Mouse (Mus musculus) forebrain, embryonic 12.5 days (tissue): Measurements from ENCODE around the gene Rnf217. TPM values are rescaled to one million over a fixed set of nuclear protein-coding genes. Genes with fewer than 3 reads are reported as not detected.

Experiments used
- ATAC-seq: fragments of 200-750 bp; cut with Nextera tagmentation; 2 replicates; pipeline ENCODE4 v1.8.0; 2017; ENCODE audit warnings: moderate TSS enrichment; ENCODE audit not compliant: low FRiP score
- H3K27ac ChIP-seq: fragments of 300-500 bp; sonication (generic); 2 replicates; pipeline ENCODE4 v1.5.1; 2016; ENCODE audit warnings: mild to moderate bottlenecking
- H3K27me3 ChIP-seq: fragments of 300-500 bp; sonication (generic); 2 replicates; pipeline ENCODE4 v1.6.1; 2016; ENCODE audit warnings: mild to moderate bottlenecking
- H3K36me3 ChIP-seq: fragments of 300-500 bp; sonication (generic); replicated peaks from 2 replicates; pipeline ENCODE4 v1.6.1; 2016; ENCODE audit warnings: mild to moderate bottlenecking
- H3K4me1 ChIP-seq: fragments of 300-500 bp; sonication (generic); 2 replicates; pipeline ENCODE4 v1.6.1; 2016
- H3K4me2 ChIP-seq: fragments of 300-500 bp; sonication (generic); 2 replicates; pipeline ENCODE4 v1.6.1; 2016; ENCODE audit warnings: mild to moderate bottlenecking, moderate library complexity
- H3K4me3 ChIP-seq: fragments of 300-500 bp; sonication (generic); replicated peaks from 2 replicates; pipeline ENCODE4 v1.5.1; 2016; ENCODE audit warnings: mild to moderate bottlenecking
- H3K9ac ChIP-seq: fragments of 300-500 bp; sonication (generic); 2 replicates; pipeline ENCODE4 v1.6.1; 2016; ENCODE audit warnings: mild to moderate bottlenecking
- H3K9me3 ChIP-seq: fragments of 300-500 bp; sonication (generic); 2 replicates; pipeline ENCODE4 v1.6.1; 2016
- WGBS: fragments of 180-500 bp; shearing (Covaris S2); methylation state at CpG from one replicate; pipeline ENCODE4 v1.1.7; 2016; 5-methylcytosine and 5-hydroxymethylcytosine counted together
- polyA plus RNA-seq: library from polyadenylated mRNA; unstranded; fragments of >200 nt; fragmentation: Nextera tagmentation; extraction: Ambion mirVana; gene quantifications from 2 replicates; pipeline ENCODE4 v1.2.1, GENCODE M21; 2016

Rnf217 gene
- polyA plus RNA-seq, 1 experiment from 2014 or later = 1.6 TPM

- WGBS = 92% methylated on average over 2 of the region's 2 CpGs
- Histone ChIP-seq H3K36me3 (no peaks in the 10 kb centered on the region), H3K4me1 (no peaks in the 10 kb centered on the region), H3K4me3 (no peak overlapping the region), H3K27me3 (no peaks in the 10 kb centered on the region), H3K9me3 (no peaks in the 10 kb centered on the region), H3K27ac (no peak overlapping the region), H3K4me2 (no peak overlapping the region), H3K9ac (no peak overlapping the region)
- no peak for ATAC-seq
Measured at GRCm38 (mm10) chr10:31463044-31463443, 145.9 kb downstream of the Rnf217 start.

GRCm38 (mm10) chr10:31456806-31457205 is 152.2 kb downstream of the Rnf217 start:
- Histone ChIP-seq H3K4me3 (no peak overlapping the region), H3K9me3 (no peaks in the 10 kb centered on the region), H3K27ac (no peak overlapping the region), H3K4me1 (no peaks in the 10 kb centered on the region), H3K9ac (no peak overlapping the region), H3K27me3 (no peaks in the 10 kb centered on the region), H3K36me3 (no peaks in the 10 kb centered on the region), H3K4me2 (no peak overlapping the region)
- 38% methylated on average over 1 of the region's 1 CpGs for WGBS
- ATAC-seq = no peak

GRCm38 (mm10) chr10:31447083-31447482 is 161.9 kb downstream of the Rnf217 start:
- H3K4me3 ChIP-seq = no peak overlapping the region
- WGBS = 54% methylated on average over 1 of the region's 1 CpGs
- no peak for ATAC-seq
- no peak overlapping the region for H3K27ac ChIP-seq
- no peak overlapping the region for H3K4me2 ChIP-seq
- H3K9me3 ChIP-seq = no peaks in the 10 kb centered on the region
- no peaks in the 10 kb centered on the region for H3K36me3 ChIP-seq
- peaks cover 6% of the 10 kb centered on the region for H3K4me1 ChIP-seq
- no peaks in the 10 kb centered on the region for H3K27me3 ChIP-seq
- no peak overlapping the region for H3K9ac ChIP-seq

- ATAC-seq = peak; percentile 99
- no peaks in the 10 kb centered on the region for H3K36me3 ChIP-seq
- 2% methylated on average over 59 of the region's 59 CpGs for WGBS
Measured at GRCm38 (mm10) chr10:31445291-31446124, 163.5 kb downstream of the Rnf217 start, which contains the start of gene Tpd52l1. Gene Tpd52l1 (minus strand): TSS chr10:31445958.

GRCm38 (mm10) chr10:31444206-31444605 is 164.8 kb downstream of the Rnf217 start:
- Histone ChIP-seq H3K4me3 (no peak overlapping the region), H3K4me1 (peaks cover 6% of the 10 kb centered on the region), H3K4me2 (no peak overlapping the region), H3K27me3 (no peaks in the 10 kb centered on the region), H3K27ac (no peak overlapping the region), H3K9ac (no peak overlapping the region), H3K9me3 (no peaks in the 10 kb centered on the region), H3K36me3 (no peaks in the 10 kb centered on the region)
- no peak for ATAC-seq
- 66% methylated on average over 7 of the region's 7 CpGs for WGBS

More at GRCm38 (mm10) chr10:31445291-31446124, 163.5 kb downstream of the Rnf217 start, which contains the start of gene Tpd52l1:
- no peaks in the 10 kb centered on the region for H3K27me3 ChIP-seq
- peak within 1 kb of the TSS; percentile 69 for H3K4me3 ChIP-seq
- peaks cover 6% of the 10 kb centered on the region for H3K4me1 ChIP-seq
- no peaks in the 10 kb centered on the region for H3K9me3 ChIP-seq
- H3K4me2 ChIP-seq = peak within 1 kb of the TSS; percentile 82
- peak within 1 kb of the TSS; percentile 62 for H3K9ac ChIP-seq
- no peak within 1 kb of the TSS for H3K27ac ChIP-seq

Other genes starting within 250 kb of the Rnf217 start
- gene Tpd52l1, start 163.2 kb downstream of the Rnf217 start, polyA plus RNA-seq = 14.8 and 16.6 TPM in 2 replicates